Mouse (Mus musculus) ES-Bruce4 (cell line): Measurements from ENCODE around the gene Slc30a4. TPM values are rescaled to one million over a fixed set of nuclear protein-coding genes. Genes with fewer than 3 reads are reported as not detected.
A peak's percentile ranks its signal among the peaks of the same experiment; 100 is the strongest.

Experiments used
- H3K27ac ChIP-seq: 2 replicates; pipeline ENCODE4 v1.5.1; 2012; ENCODE audit warnings: low read length, inconsistent platforms; ENCODE audit not compliant: insufficient read depth
- H3K27me3 ChIP-seq: 2 replicates; pipeline ENCODE4 v1.6.1; 2012; ENCODE audit warnings: mild to moderate bottlenecking, low read length, inconsistent platforms; ENCODE audit not compliant: control insufficient read depth, poor library complexity, insufficient read depth, severe bottlenecking
- H3K36me3 ChIP-seq: 2 replicates; pipeline ENCODE4 v1.6.1; 2012; ENCODE audit warnings: inconsistent platforms, mild to moderate bottlenecking, low read length, moderate library complexity; ENCODE audit not compliant: control insufficient read depth, poor library complexity, insufficient read depth, severe bottlenecking
- H3K4me1 ChIP-seq: one replicate; pipeline ENCODE4 v1.8.1; 2011; ENCODE audit warnings: low read length; ENCODE audit not compliant: control insufficient read depth, insufficient read depth
- H3K4me3 ChIP-seq: 2 replicates; pipeline ENCODE4 v1.5.1; 2011; ENCODE audit warnings: low read depth, mild to moderate bottlenecking, low read length
- H3K9ac ChIP-seq: 2 replicates; pipeline ENCODE4 v1.6.1; 2012; ENCODE audit warnings: low read depth, mild to moderate bottlenecking, inconsistent platforms; ENCODE audit not compliant: poor library complexity, severe bottlenecking
- H3K9me3 ChIP-seq: replicated peaks from 2 replicates; pipeline ENCODE4 v1.6.1; 2012; ENCODE audit warnings: mild to moderate bottlenecking, low read length, inconsistent platforms; ENCODE audit not compliant: control insufficient read depth, poor library complexity, insufficient read depth, severe bottlenecking
- CTCF ChIP-seq: IDR thresholded peaks from one replicate; pipeline ENCODE4 v1.8.1; 2011; ENCODE audit warnings: low read depth, low read length
- EP300 ChIP-seq: IDR thresholded peaks from 2 replicates; pipeline ENCODE4 v1.6.1; 2011; ENCODE audit warnings: low read depth, low read length; ENCODE audit not compliant: insufficient read depth
- POLR2A ChIP-seq: IDR thresholded peaks from one replicate; pipeline ENCODE4 v1.8.1; 2011; ENCODE audit warnings: low read length; ENCODE audit not compliant: insufficient read depth
- polyA plus RNA-seq: library from polyadenylated mRNA; stranded (reverse); fragments of >200 nt; gene quantifications from 2 replicates; pipeline ENCODE4 v1.2.4, GENCODE M21; 2011; ENCODE audit warnings: low read depth; ENCODE audit not compliant: missing spikeins, insufficient read depth, insufficient read length

The Slc30a4 gene
- polyA plus RNA-seq, 1 experiment, result 9.6 TPM

GRCm38 (mm10) chr2:122672841-122673240 lies 29.6 kb downstream of the Slc30a4 start:
- Histone ChIP-seq H3K27ac (no peak overlapping the region), H3K4me1 (no peaks in the 10 kb centered on the region), H3K9me3 (no peaks in the 10 kb centered on the region), H3K36me3 (no peaks in the 10 kb centered on the region), H3K4me3 (no peak overlapping the region), H3K27me3 (no peaks in the 10 kb centered on the region; the same call in 1 of the 2 replicates), H3K9ac (no peak overlapping the region)
- no peak for TF ChIP-seq CTCF
- TF ChIP-seq EP300, result no peak
- TF ChIP-seq POLR2A, result no peak

GRCm38 (mm10) chr2:122671714-122672113 lies 30.7 kb downstream of the Slc30a4 start:
- no peaks in the 10 kb centered on the region for H3K36me3 ChIP-seq
- no peaks in the 10 kb centered on the region; the same call in 1 of the 2 replicates for H3K27me3 ChIP-seq
- no peaks in the 10 kb centered on the region for H3K4me1 ChIP-seq
- no peak overlapping the region for H3K27ac ChIP-seq
- H3K9ac ChIP-seq, result no peak overlapping the region
- no peak overlapping the region for H3K4me3 ChIP-seq
- TF ChIP-seq POLR2A, result no peak
- no peak for TF ChIP-seq CTCF
- TF ChIP-seq EP300, result no peak
- H3K9me3 ChIP-seq, result no peaks in the 10 kb centered on the region

- H3K9ac ChIP-seq, result no peak overlapping the region
- peak; percentile 19 for TF ChIP-seq CTCF
- TF ChIP-seq POLR2A, result no peak
- no peaks in the 10 kb centered on the region for H3K36me3 ChIP-seq
- no peaks in the 10 kb centered on the region for H3K9me3 ChIP-seq
- no peaks in the 10 kb centered on the region for H3K4me1 ChIP-seq
- no peaks in the 10 kb centered on the region for H3K27me3 ChIP-seq
- no peak overlapping the region for H3K27ac ChIP-seq
- no peak overlapping the region for H3K4me3 ChIP-seq
Observed at GRCm38 (mm10) chr2:122667856-122668255, 34.6 kb downstream of the Slc30a4 start.

- Histone ChIP-seq H3K27me3 (no peaks in the 10 kb centered on the region), H3K36me3 (no peaks in the 10 kb centered on the region), H3K27ac (no peak overlapping the region), H3K9me3 (no peaks in the 10 kb centered on the region), H3K9ac (no peak overlapping the region), H3K4me3 (no peak overlapping the region), H3K4me1 (no peaks in the 10 kb centered on the region)
- no peak for TF ChIP-seq EP300
- TF ChIP-seq CTCF, result peak; percentile 83
- no peak for TF ChIP-seq POLR2A
Observed at GRCm38 (mm10) chr2:122665973-122666875, 36.2 kb downstream of the Slc30a4 start.

GRCm38 (mm10) chr2:122665253-122665972 lies 37.0 kb downstream of the Slc30a4 start:
- Histone ChIP-seq H3K4me3 (no peak overlapping the region), H3K9me3 (no peaks in the 10 kb centered on the region), H3K9ac (no peak overlapping the region), H3K36me3 (no peaks in the 10 kb centered on the region), H3K4me1 (no peaks in the 10 kb centered on the region), H3K27ac (no peak overlapping the region), H3K27me3 (no peaks in the 10 kb centered on the region)
- no peak for TF ChIP-seq POLR2A
- TF ChIP-seq CTCF, result no peak
- TF ChIP-seq EP300, result no peak

- TF ChIP-seq EP300, result no peak
- TF ChIP-seq POLR2A, result no peak
- TF ChIP-seq CTCF, result no peak
- H3K27me3 ChIP-seq, result no peaks in the 10 kb centered on the region
- H3K36me3 ChIP-seq, result no peaks in the 10 kb centered on the region
- H3K4me3 ChIP-seq, result no peak overlapping the region
- H3K27ac ChIP-seq, result no peak overlapping the region; the same call in 1 of the 2 replicates
- H3K9me3 ChIP-seq, result no peaks in the 10 kb centered on the region
- no peak overlapping the region for H3K9ac ChIP-seq
- peaks cover 7% of the 10 kb centered on the region for H3K4me1 ChIP-seq
Observed at GRCm38 (mm10) chr2:122659825-122660224, 42.6 kb downstream of the Slc30a4 start.
